Mouse (Mus musculus) mouse embryonic stem cell (cell line): Measurements from ENCODE around the gene Zfp213.
"Not testable (repeated sequence)": the region's sequence is repeated elsewhere in the genome, so short reads cannot be mapped to it uniquely, and the experiment has no call there.

Source experiments
- in situ Hi-C, 2 experiments: fragments of 300-500 bp; cut with MboI; formaldehyde crosslinking; loops; 1 replicate in 1 of 2; 3 replicates in 1 of 2; pipeline ENCODE4 v1.14.3; 2019 to 2020; ENCODE audit warnings: low sequenced_read_pairs in 2 of 2, low pct_unique_long_range_greater_than_20kb in 1 of 2, mixed read lengths in 1 of 2; ENCODE audit not compliant: unreplicated experiment in 1 of 2

The Zfp213 gene

DNA sequence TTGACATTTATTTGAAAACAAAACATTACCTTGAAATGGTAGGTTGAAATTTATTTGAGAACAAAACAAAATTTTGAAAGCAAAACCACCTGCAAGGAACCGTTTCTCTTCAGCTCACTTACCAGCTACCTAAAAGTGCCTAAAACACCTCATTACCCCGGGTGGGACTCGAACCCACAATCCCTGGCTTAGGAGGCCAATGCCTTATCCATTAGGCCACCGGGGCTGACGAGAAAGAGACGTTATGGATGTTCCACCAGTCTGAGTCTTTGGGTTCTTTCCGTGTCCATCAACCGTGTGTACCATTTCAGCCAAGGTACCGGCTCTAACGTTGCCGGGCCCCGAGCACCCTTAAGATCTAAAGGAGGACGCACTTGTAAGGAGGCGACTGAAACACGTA, 15.4 kb downstream of the Zfp213 start:
- in situ Hi-C loops = no loop called here

DNA sequence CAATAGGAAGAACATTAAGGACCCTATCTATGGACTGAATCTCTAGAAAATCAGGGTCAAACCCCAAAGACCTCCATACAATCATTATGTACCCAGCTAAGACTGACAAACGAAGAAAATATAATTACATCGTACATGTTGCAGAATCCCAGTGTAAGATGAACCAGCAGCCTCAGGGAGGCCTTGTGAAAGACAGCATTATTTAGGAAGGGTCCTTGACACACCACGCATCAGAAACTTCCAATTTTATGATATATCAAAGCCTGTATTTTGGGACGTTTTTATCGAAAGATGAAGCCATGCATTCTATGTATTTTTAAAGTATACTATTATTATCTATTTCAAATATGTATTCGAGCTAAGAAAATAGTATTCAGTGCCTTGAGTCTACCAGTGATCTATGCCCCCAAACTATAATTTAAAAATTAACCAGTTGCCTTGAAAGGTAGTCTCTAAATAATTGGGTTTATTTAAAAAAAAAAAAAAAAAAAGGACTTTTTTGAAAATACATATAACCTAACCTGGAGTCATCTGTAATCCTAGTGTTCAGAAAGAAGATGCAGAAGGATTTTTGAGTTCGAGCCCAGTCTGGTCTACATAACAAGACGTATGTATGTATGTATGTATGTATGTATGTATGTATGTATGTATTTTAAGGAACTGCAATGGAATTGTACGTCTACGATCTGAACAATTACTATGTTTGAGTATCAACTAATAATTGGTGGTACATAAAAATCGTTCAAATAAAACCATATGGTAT, 16.2 kb downstream of the Zfp213 start:
- in situ Hi-C loops = no loop called here

- in situ Hi-C loops = no loop called here
These were observed 17.1 kb downstream of the Zfp213 start for GRCm38 (mm10) chr17:23546702-23547505.

DNA sequence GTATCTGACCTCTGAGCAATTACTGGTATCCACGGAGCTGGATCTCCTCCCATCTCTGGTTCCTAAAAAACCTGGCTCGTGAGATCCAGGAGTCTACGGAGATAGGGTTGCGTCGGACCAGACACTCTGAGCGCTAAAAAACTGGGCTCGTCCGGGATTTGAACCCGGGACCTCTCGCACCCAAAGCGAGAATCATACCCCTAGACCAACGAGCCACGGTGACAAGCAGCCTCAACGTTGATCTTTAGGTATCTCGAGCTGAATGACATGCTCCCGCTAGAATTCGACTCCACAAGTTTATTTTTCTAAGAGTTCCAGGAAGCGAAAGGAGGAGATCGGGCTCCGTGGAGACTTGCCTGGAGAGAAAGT, 17.7 kb downstream of the Zfp213 start:
- in situ Hi-C loops = no loop called here

DNA sequence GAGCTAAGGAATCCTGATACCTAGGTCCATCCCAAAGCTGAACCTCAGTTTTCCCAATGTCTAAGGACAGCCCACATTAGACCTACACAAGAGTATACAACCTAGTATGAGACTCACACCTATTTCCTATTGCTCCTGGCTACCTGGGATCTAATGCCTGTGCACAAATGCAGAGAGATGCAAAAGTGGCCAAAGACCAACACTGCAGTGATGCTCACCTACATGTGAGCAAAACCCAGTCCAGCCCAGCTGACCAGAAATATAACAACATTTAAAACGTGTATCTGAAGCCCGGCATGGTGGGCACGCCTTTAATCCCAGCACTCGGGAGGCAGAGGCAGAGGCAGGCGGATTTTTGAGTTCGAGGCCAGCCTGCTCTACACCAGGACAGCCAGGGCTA, 18.2 kb downstream of the Zfp213 start:
- in situ Hi-C loops = no loop called here

- in situ Hi-C loops = no loop called here
These were observed 19.3 kb downstream of the Zfp213 start for GRCm38 (mm10) chr17:23544766-23545165.

- in situ Hi-C loops = no loop called here
These were observed 20.1 kb downstream of the Zfp213 start for GRCm38 (mm10) chr17:23543983-23544382.

GRCm38 (mm10) chr17:23543325-23543724, 20.7 kb downstream of the Zfp213 start:
- in situ Hi-C loops = no loop called here

DNA sequence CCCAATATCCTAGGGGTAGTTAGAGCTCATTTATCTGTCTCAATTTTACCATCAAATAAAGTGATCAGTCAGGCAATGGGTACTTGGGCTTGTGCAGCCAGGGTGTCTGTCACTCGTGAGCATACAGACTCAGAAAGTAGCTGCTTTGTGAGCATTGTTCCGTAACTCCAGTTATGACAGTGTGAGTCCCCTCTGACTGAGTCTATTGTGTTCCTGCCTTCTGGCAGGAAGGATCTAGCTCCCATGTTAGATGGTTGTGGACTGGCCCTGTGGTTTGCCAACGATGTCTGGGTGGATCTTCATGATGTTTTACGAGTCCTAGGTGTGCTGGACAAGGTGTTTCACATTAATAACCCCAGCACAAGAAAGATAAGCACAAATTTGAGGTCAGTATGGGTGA, 21.2 kb downstream of the Zfp213 start:
- in situ Hi-C loops = no loop called here

- in situ Hi-C loops = no loop called here
These were observed 21.9 kb downstream of the Zfp213 start for GRCm38 (mm10) chr17:23542004-23542720.

- in situ Hi-C loops = no loop called here
These were observed 23.2 kb downstream of the Zfp213 start for GRCm38 (mm10) chr17:23540605-23541475.

GRCm38 (mm10) chr17:23540106-23540505, 23.9 kb downstream of the Zfp213 start:
- in situ Hi-C loops = no loop called here

- in situ Hi-C loops = no loop called here
These were observed 24.4 kb downstream of the Zfp213 start for GRCm38 (mm10) chr17:23539608-23540007.

GRCm38 (mm10) chr17:23538299-23539015, 25.6 kb downstream of the Zfp213 start:
- in situ Hi-C loops = no loop called here

DNA sequence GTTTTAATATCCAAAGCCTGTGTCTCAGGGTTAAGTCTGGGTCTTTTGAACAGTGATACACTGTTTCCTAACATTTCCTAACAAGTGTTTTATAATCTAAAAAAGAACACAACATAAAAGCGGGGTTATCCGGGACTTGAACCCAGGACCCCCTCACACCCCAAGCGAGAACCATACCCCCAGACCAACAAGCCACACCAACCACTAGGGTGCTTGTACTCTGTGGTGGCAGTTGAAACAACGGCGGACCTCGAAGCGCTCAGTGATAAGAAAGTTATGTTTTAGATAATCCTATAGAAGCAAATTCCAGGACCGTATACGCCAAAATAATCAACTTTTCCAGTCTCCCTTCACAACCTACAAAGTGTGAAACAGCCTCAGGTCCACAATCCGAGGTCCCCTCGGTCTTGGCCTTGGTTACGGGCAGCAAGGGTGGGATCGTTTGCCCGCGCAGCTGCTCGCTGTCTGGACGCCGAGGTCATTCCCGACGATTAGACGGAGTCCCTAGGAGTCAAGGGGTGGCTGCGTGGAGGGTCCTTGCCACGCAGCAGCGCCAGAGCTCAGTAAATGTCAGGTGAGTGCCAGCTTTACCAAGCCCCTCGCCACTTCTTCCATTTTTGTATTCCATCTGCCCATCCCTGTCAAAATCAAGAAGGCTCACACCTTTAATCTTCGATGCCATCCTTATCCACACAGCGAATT, 26.3 kb downstream of the Zfp213 start:
- in situ Hi-C loops = no loop called here

GRCm38 (mm10) chr17:23535046-23535788, 28.8 kb downstream of the Zfp213 start:
- in situ Hi-C loops = not testable (repeated sequence)
